Mouse (Mus musculus) myocyte (in vitro differentiated cells): Measurements from ENCODE around the gene Gnb2.

Experiments
- CEBPB ChIP-seq: IDR thresholded peaks from 2 replicates; pipeline ENCODE4 v1.6.1; 2011; ENCODE audit warnings: mild to moderate bottlenecking, moderate library complexity; ENCODE audit not compliant: poor library complexity, insufficient read depth, severe bottlenecking
- E2F4 ChIP-seq: IDR thresholded peaks from one replicate; pipeline ENCODE4 v1.6.1; 2011; ENCODE audit warnings: mild to moderate bottlenecking, control low read depth, moderate library complexity; ENCODE audit not compliant: insufficient read depth
- MAX ChIP-seq: IDR thresholded peaks from one replicate; pipeline ENCODE4 v1.6.1; 2011; ENCODE audit warnings: low read depth, mild to moderate bottlenecking, control low read depth
- MYOD1 ChIP-seq, 3 experiments: IDR thresholded peaks; one replicate each; pipeline ENCODE4 v1.6.1; 2011; ENCODE audit warnings: control low read depth in 2 of 3, low read depth in 2 of 3, mild to moderate bottlenecking in 2 of 3, moderate library complexity in 1 of 3; ENCODE audit not compliant: insufficient read length in 2 of 3, control insufficient read depth in 1 of 3
- MYOG ChIP-seq, 3 experiments: IDR thresholded peaks; one replicate each; pipeline ENCODE4 v1.6.1; 2011; ENCODE audit warnings: control low read depth in 2 of 3, low read depth in 2 of 3, mild to moderate bottlenecking in 2 of 3; ENCODE audit not compliant: insufficient read length in 2 of 3, control insufficient read depth in 1 of 3, insufficient read depth in 1 of 3
- POLR2A ChIP-seq: IDR thresholded peaks from one replicate; pipeline ENCODE4 v1.6.1; 2011; ENCODE audit warnings: low read depth, mild to moderate bottlenecking, control low read depth, moderate library complexity; ENCODE audit not compliant: insufficient read length
- POLR2AphosphoS2 ChIP-seq: IDR thresholded peaks from one replicate; pipeline ENCODE4 v1.6.1; 2011; ENCODE audit warnings: low read depth, control low read depth; ENCODE audit not compliant: insufficient read length
- REST ChIP-seq: IDR thresholded peaks from one replicate; pipeline ENCODE4 v1.6.1; 2011; ENCODE audit warnings: mild to moderate bottlenecking, control low read depth, moderate library complexity; ENCODE audit not compliant: insufficient read depth, insufficient read length
- TCF12 ChIP-seq: IDR thresholded peaks from one replicate; pipeline ENCODE4 v1.6.1; 2011; ENCODE audit warnings: mild to moderate bottlenecking, control low read depth; ENCODE audit not compliant: poor library complexity, insufficient read depth, severe bottlenecking
- USF1 ChIP-seq: IDR thresholded peaks from one replicate; pipeline ENCODE4 v1.6.1; 2011; ENCODE audit warnings: low read depth, mild to moderate bottlenecking, control low read depth, moderate library complexity

GRCm38 (mm10) chr5:137485071-137485850 lies 48.0 kb downstream of the Gnb2 start:
- TF ChIP-seq POLR2A (no peak), POLR2AphosphoS2 (no peak), USF1 (no peak), E2F4 (no peak), MYOG (IDR thresholded peaks at IDR 0.05; ENCODE audit: control insufficient read depth in 1 of 3, insufficient read depth in 1 of 3, insufficient read length in 2 of 3, low read depth in 2 of 3) (no peak), TCF12 (no peak), CEBPB (no peak), REST (no peak), MYOD1 (IDR thresholded peaks at IDR 0.05; ENCODE audit: control insufficient read depth in 1 of 3, insufficient read length in 2 of 3, low read depth in 2 of 3) (no peak), MAX (no peak)
